Mouse (Mus musculus) bone marrow macrophage, adult 2 months (primary cell): ENCODE results near the gene Ctbp2.

Experiments used
- CTCF ChIP-seq: IDR thresholded peaks from 2 replicates; pipeline ENCODE4 v1.5.1; 2012; ENCODE audit warnings: low read depth, mild to moderate bottlenecking, low read length, moderate library complexity
- POLR2A ChIP-seq: IDR thresholded peaks from 2 replicates; pipeline ENCODE4 v1.6.1; 2012; ENCODE audit warnings: mild to moderate bottlenecking, low read depth, low read length, borderline replicate concordance

GRCm38 (mm10) chr7:133164770-133165169 lies 40.6 kb upstream of the Ctbp2 start:
- no peak for TF ChIP-seq CTCF
- TF ChIP-seq POLR2A = no peak
